Mouse (Mus musculus) brain, embryonic 14.5 days (tissue): ENCODE data around the gene Alg5.

ENCODE experiments used
- CTCF ChIP-seq: fragments of 200-500 bp; IDR thresholded peaks from 2 replicates; pipeline ENCODE4 v1.5.1; 2012; ENCODE audit warnings: inconsistent platforms, mild to moderate bottlenecking, moderate library complexity, borderline replicate concordance; ENCODE audit not compliant: insufficient read depth, insufficient read length; ENCODE audit errors: extremely low read depth
- POLR2A ChIP-seq: fragments of 200-500 bp; IDR thresholded peaks from 2 replicates; pipeline ENCODE4 v1.6.1; 2012; ENCODE audit warnings: mild to moderate bottlenecking, inconsistent platforms, borderline replicate concordance; ENCODE audit not compliant: poor library complexity, insufficient read depth, insufficient read length, severe bottlenecking; ENCODE audit errors: extremely low read depth

DNA sequence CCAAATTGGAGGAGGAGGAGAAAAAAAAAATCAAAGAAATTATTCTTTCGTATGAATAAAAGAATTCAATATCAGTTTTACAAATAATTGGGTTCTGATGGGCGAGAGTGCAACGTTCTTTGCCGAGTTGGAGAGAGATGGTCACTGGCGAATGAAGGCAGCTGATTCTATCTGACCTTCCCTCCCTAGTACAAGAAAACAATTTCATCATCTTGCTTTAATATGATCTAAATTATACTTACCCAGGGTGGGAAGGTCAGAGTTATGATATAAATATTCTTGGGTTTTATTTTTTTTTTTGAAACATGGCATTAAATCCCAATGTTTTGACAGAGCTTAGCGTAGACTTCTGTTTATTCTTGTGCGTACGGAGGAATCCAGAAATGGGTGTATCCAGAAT lies 22.1 kb downstream of the Alg5 start:
- no peak for TF ChIP-seq POLR2A
- no peak for TF ChIP-seq CTCF
